Mouse (Mus musculus): ENCODE results near the gene Iqcn.

- TF ChIP-seq CTCF (conservative IDR thresholded peaks at IDR 0.05; ENCODE audit: low read length) (no peak), POU5F1 (IDR thresholded peaks at IDR 0.05; ENCODE audit: borderline replicate concordance, low read length) (no peak)
These were observed 21.0 kb downstream of the Iqcn start for GRCm38 (mm10) chr8:70724216-70724615.
